Mouse (Mus musculus): Measurements from ENCODE around the gene Slc24a3.

Gene Slc24a3

DNA sequence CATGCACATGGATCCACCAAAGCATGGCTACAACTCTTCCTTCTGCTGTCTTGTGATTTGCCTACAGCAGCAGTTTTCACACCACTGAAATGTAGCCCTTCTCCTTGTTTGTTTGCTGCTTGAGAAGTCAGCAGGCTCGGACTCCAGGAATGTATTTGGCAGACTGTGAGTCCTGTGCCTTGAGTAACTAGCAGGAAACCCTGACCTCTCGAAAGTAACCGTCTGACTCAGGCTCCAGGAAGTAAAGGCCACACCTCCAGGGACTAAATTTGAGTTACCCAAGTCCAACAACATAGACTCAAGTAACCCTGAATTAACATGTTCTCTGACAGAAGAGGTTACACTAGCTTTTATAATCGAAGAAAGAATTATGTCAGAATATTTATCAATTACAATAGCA is 203.2 kb downstream of the Slc24a3 start:
- DNase-seq = no peak

GRCm38 (mm10) chr2:145373803-145374202 is 206.2 kb downstream of the Slc24a3 start:
- DNase-seq = no peak

- peak; percentile 56 for DNase-seq
Measured at GRCm38 (mm10) chr2:145382908-145383770, 215.6 kb downstream of the Slc24a3 start.

- DNase-seq = no peak
Measured at GRCm38 (mm10) chr2:145384221-145384620, 216.7 kb downstream of the Slc24a3 start.

GRCm38 (mm10) chr2:145385220-145385619 is 217.7 kb downstream of the Slc24a3 start:
- DNase-seq = no peak

DNA sequence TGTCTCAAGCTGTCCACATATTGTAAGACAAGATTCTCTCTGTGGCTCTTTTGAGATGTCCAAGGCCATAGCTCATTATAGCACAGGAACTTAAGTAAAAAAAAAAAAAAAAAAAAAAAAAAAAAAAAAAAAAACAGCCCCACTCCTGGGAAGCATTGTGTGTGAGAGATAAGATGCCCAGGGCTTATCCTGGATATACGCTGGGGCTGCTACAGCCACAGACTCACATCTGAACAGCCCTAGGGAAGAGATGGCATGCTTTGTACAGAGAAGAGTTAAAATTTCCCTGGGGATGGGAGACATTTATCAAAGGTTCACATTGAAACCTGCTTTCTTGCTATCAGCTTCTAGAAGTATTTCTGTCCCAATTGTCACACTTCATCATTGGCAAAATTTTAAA is 218.2 kb downstream of the Slc24a3 start:
- DNase-seq = no peak

DNA sequence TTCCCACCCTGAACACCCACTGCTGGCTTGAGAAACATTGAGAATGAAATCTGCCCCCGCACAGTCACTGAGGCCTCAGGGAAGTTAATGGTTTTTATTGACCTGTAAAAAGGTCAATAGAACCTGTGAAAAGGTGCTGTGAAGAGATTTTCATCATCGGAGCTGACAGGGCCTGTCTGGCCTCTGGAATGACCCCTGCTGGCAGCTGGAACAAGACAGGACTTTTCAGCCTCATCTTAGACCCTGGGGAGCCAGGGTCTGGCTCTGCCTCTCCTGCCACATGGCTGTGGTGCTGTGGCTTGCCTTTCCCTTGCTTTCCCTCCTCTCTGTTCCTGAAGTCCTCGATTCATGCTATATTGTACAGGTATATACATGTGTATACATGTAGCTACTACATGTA is 228.2 kb downstream of the Slc24a3 start:
- DNase-seq = no peak

GRCm38 (mm10) chr2:145396579-145396978 is 229.0 kb downstream of the Slc24a3 start:
- no peak for DNase-seq

GRCm38 (mm10) chr2:145397456-145398206 is 230.1 kb downstream of the Slc24a3 start:
- no peak for DNase-seq

GRCm38 (mm10) chr2:145401240-145401805 is 233.8 kb downstream of the Slc24a3 start:
- no peak for DNase-seq

DNA sequence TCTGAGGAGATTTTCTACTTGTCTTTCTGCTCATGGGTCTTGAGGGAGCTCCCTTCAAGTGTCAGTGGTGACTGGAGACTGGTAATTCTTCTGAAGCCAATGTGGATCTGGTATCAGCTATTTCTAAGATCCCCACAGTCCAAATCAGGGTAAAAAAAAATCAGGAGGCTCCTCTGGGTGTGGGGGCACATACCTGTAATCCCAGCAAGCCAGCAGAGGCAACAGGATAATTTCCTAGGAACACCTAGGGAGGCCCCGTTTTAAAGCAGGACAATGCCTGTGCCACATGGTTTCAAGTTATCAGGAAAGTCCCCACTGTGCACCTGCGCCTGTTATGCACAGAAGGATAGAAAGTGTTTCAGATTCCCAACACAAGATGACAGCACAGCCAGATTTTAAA is 234.4 kb downstream of the Slc24a3 start:
- no peak for DNase-seq

GRCm38 (mm10) chr2:145404818-145405531 is 237.4 kb downstream of the Slc24a3 start:
- no peak for DNase-seq

DNA sequence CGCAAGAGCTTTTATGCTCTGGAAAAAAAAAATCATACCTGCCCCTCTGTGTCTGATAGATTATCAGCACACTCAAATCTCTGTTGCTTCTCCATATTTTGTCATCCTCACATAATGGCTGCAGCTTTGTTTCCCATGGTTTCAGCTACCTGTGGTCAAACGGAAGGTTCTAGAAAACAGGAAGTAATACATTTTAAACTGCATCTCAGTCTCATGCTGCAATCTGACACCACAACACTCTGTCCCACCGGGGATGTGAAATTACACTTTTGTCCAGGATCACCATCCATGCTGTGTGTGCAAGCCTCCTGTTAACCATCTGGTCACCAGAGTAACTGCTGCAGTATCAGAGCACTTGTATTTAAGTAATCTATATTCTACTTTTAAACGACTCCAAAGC is 238.2 kb downstream of the Slc24a3 start:
- DNase-seq = no peak

- DNase-seq = no peak
Measured at GRCm38 (mm10) chr2:145417738-145418137, 250.2 kb downstream of the Slc24a3 start.

GRCm38 (mm10) chr2:145419078-145419477 is 251.5 kb downstream of the Slc24a3 start:
- DNase-seq = no peak

GRCm38 (mm10) chr2:145420967-145421888 is 253.7 kb downstream of the Slc24a3 start:
- no peak for DNase-seq

DNA sequence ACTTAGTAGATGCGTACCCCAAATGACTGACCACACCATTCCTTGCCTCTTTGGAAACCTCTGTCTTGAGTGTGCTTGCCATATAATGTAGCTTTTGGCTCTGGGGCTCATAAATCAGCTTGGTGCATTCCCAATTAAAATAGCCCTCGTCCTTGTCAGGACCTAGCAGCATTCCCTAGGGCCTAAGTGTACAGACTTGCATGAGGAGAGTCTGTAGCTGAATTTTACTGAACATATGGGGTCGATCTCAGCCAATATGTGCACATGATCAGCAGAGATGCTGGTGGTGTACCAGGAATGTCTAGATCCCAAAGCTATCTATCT is 254.3 kb downstream of the Slc24a3 start:
- DNase-seq = no peak

GRCm38 (mm10) chr2:145429982-145430381 is 262.4 kb downstream of the Slc24a3 start:
- DNase-seq = no peak

- DNase-seq = no peak
Measured at GRCm38 (mm10) chr2:145434068-145434467, 266.5 kb downstream of the Slc24a3 start.

DNA sequence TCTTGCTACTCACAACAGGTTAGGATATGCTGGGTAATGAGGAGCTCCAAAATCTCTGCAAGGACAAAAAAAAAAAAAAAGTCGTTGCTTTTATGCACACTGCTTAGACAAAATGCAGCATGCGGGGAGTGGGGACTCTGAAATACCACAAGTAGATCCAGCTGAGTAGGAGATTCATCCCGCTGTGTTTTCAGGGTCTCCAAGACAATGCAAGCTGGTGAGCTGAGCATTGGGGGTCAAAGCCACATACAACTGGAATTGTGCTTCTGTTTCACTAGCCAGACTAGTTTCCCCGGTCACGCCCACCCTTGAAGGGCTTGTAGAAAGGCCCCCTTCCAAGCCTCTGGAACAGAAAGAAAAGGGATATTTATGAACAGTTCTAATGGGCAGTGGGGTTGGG is 270.8 kb downstream of the Slc24a3 start:
- DNase-seq = no peak

DNA sequence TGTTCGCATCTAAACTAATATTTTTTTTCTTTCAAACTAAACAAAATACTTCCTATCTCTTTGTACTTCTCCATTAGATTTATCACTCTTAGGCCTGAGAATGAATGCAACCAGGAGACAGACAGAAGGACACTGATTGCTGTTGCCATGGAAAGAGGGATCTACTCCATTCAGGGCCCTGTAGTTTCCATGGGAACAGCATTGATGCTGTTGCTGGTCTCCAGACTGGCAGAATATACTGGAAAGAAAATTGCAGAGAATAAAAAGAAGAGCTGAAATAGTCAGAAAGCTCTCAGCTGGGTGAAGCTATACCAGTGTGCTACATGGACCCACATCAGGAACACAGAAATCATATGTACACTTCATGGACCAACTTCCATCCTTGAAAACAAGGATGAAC is 272.2 kb downstream of the Slc24a3 start:
- DNase-seq = no peak

DNA sequence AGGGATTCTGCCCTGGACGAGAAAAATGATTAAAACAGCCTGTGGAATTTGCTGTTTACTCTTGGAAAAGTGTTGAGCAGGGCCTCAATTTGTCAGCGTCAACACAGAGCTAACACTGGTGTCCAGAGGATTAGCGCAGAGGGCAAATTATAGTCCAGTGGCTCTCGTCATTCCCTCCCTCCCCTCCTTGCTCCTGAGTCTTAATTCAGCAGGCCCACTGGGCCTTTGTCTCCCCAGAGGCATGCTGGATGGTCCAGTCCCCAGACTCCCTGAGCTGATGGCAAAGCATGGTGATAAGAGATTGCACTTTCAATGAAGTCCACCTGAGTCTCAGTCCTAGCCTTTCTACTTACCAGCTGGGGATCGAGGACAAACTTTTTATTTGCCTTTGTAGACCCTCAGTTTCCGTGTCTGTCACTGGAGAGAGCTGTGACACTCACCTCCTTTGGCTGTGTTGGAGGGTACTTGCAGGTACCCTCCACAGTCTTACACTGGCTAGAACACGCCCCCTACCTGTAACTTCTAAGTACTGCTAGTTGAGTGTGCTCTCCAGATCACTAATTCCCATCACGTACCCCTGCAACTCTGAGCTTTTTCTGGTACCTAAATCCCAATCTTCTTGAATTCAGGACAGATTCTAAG is 289.7 kb downstream of the Slc24a3 start:
- no peak for DNase-seq

Measured in right cerebral cortex, postnatal 25 days (tissue).